Comparison of ENCODE assay signal across 14 mouse cellular contexts in genomic region chr7:137398973-137399372, GRCm38 (mm10).
DNase-seq lines count a peak whose midpoint lies in the region.
"Had no signal": no experiment of that assay in that cellular context is flagged by ENCODE, and none has a peak within 500 bp of the region (broad histone marks: within the 10 kb centered on the region; RNA-seq: fewer than 3 reads in every experiment).

No protein-coding gene starts in this region.

- peak; percentile 33 to 42 for DNase-seq in lung, adult 18-20 months
- DNase-seq in lung, postnatal 4 days = no peak
- peak; percentile 48 for DNase-seq in lung, postnatal 25 days (ENCODE audit: low spot score)
- DNase-seq in lung, postnatal 14 days = no peak
- DNase-seq: adrenal gland, adult 2 months; adrenal gland, postnatal 10 days; adrenal gland, postnatal 25 days; cerebellum, adult 11 months; cerebellum, adult 18-20 months; cerebellum, adult 8-10 months; cerebellum, adult 9-11 months; cerebellum, postnatal 14 days; cerebellum, postnatal 36 days; embryo, embryonic 11 days had no signal

Comparison
In these comparisons a context has a peak if more than half of its experiments do, and no peak if none do; other contexts are left out.
1. DNase-seq: peak in lung, adult 18-20 months (2 of 2) and lung, postnatal 25 days (single experiment); none in lung, postnatal 4 days (0 of 2) and lung, postnatal 14 days (single experiment).